ENCODE assay signal across 23 mouse cellular contexts in genomic region chr15:85553421-85553820, GRCm38 (mm10). TPM values are rescaled to one million over a fixed set of nuclear protein-coding genes. Genes with fewer than 3 reads are reported as not detected.
DNase-seq lines count a peak whose midpoint lies in the region; ATAC-seq and TF ChIP-seq lines count a peak whose summit lies in the region.
"Had no signal": no experiment of that assay in that cellular context is flagged by ENCODE, and none has a peak within 500 bp of the region (broad histone marks: within the 10 kb centered on the region; RNA-seq: fewer than 3 reads in every experiment).

No protein-coding gene starts in this region.

- WGBS in forebrain, embryonic 10.5 days = 90% methylated on average over 11 of the region's 11 CpGs
- 87% methylated on average over 11 of the region's 11 CpGs for WGBS in forebrain, embryonic 12.5 days
- 72% methylated on average over 11 of the region's 11 CpGs for WGBS in embryonic facial prominence, embryonic 15.5 days
- 59% methylated on average over 11 of the region's 11 CpGs for WGBS in stomach, postnatal 0 days

- no peak overlapping the region for H3K4me3 ChIP-seq in forebrain, embryonic 10.5 days
- no peak overlapping the region for H3K4me3 ChIP-seq in forebrain, embryonic 12.5 days (replicated peaks)
- H3K4me3 ChIP-seq in embryonic facial prominence, embryonic 15.5 days (replicated peaks) = no peak overlapping the region
- H3K4me3 ChIP-seq in stomach, postnatal 0 days (ENCODE audit: low read depth, low read length) = no peak overlapping the region
- H3K4me3 ChIP-seq: embryonic facial prominence, embryonic 12.5 days; forebrain, embryonic 13.5 days; forebrain, embryonic 15.5 days had no signal

- H3K27me3 ChIP-seq in forebrain, embryonic 10.5 days (ENCODE audit: poor library complexity, severe bottlenecking) = no peaks in the 10 kb centered on the region; the same call in none of the 2 replicates
- no peaks in the 10 kb centered on the region; the same call in 1 of the 2 replicates for H3K27me3 ChIP-seq in forebrain, embryonic 12.5 days
- no peaks in the 10 kb centered on the region for H3K27me3 ChIP-seq in embryonic facial prominence, embryonic 15.5 days
- H3K27me3 ChIP-seq in stomach, postnatal 0 days (ENCODE audit: control insufficient read depth, insufficient read depth, low read length) = no peaks in the 10 kb centered on the region
- H3K27me3 ChIP-seq: embryonic facial prominence, embryonic 12.5 days; forebrain, embryonic 13.5 days; forebrain, embryonic 15.5 days had no signal

- no peaks in the 10 kb centered on the region for H3K9me3 ChIP-seq in forebrain, embryonic 10.5 days
- H3K9me3 ChIP-seq in forebrain, embryonic 12.5 days = no peaks in the 10 kb centered on the region
- H3K9me3 ChIP-seq in embryonic facial prominence, embryonic 15.5 days (replicated peaks) = no peaks in the 10 kb centered on the region
- H3K9me3 ChIP-seq in stomach, postnatal 0 days (ENCODE audit: control insufficient read depth, low read length) = no peaks in the 10 kb centered on the region
- H3K9me3 ChIP-seq: embryonic facial prominence, embryonic 12.5 days; forebrain, embryonic 13.5 days; forebrain, embryonic 15.5 days had no signal

- no peak for TF ChIP-seq CTCF in stomach, postnatal 0 days (IDR thresholded peaks at IDR 0.05; ENCODE audit: low read depth)

- H3K27ac ChIP-seq in forebrain, embryonic 10.5 days = 0 out of 2 replicates have a peak overlapping the region, but pooled peaks have one; percentile 35
- H3K27ac ChIP-seq in forebrain, embryonic 12.5 days = no peak overlapping the region
- H3K27ac ChIP-seq in embryonic facial prominence, embryonic 15.5 days (replicated peaks) = 0 out of 2 replicates have a peak overlapping the region, but pooled peaks have one; percentile 30
- 0 out of 2 replicates have a peak overlapping the region, but pooled peaks have one; percentile 24 for H3K27ac ChIP-seq in stomach, postnatal 0 days (replicated peaks)
- H3K27ac ChIP-seq: embryonic facial prominence, embryonic 12.5 days; forebrain, embryonic 13.5 days; forebrain, embryonic 15.5 days had no signal

- no peak for ATAC-seq in forebrain, embryonic 12.5 days (ENCODE audit: low FRiP score)
- no peak for ATAC-seq in embryonic facial prominence, embryonic 15.5 days (ENCODE audit: insufficient number of reproducible peaks, low FRiP score, low TSS enrichment, low read depth)
- ATAC-seq in stomach, postnatal 0 days (ENCODE audit: low FRiP score, low TSS enrichment) = no peak
- ATAC-seq: forebrain, embryonic 13.5 days; forebrain, embryonic 15.5 days; forebrain, postnatal 0 days had no signal

- no peak for TF ChIP-seq EP300 in stomach, postnatal 0 days (optimal IDR thresholded peaks at IDR 0.05)

- peaks cover 41% of the 10 kb centered on the region for H3K4me1 ChIP-seq in forebrain, embryonic 10.5 days
- peaks cover 4% of the 10 kb centered on the region; the same call in 1 of the 2 replicates for H3K4me1 ChIP-seq in forebrain, embryonic 12.5 days
- peaks cover 16% of the 10 kb centered on the region; the same call in 1 of the 2 replicates for H3K4me1 ChIP-seq in embryonic facial prominence, embryonic 15.5 days
- no peaks in the 10 kb centered on the region for H3K4me1 ChIP-seq in stomach, postnatal 0 days (replicated peaks; ENCODE audit: control insufficient read depth, insufficient read depth)
- H3K4me1 ChIP-seq: forebrain, embryonic 13.5 days had no signal

- no peak overlapping the region for H3K4me2 ChIP-seq in forebrain, embryonic 12.5 days
- H3K4me2 ChIP-seq in embryonic facial prominence, embryonic 15.5 days (replicated peaks) = no peak overlapping the region
- no peak overlapping the region for H3K4me2 ChIP-seq in stomach, postnatal 0 days (replicated peaks; ENCODE audit: low read depth)
- H3K4me2 ChIP-seq: embryonic facial prominence, embryonic 12.5 days; forebrain, embryonic 13.5 days; forebrain, embryonic 15.5 days had no signal

- H3K36me3 ChIP-seq in forebrain, embryonic 10.5 days (replicated peaks) = peaks cover 92% of the 10 kb centered on the region
- peaks cover 21% of the 10 kb centered on the region for H3K36me3 ChIP-seq in forebrain, embryonic 12.5 days (replicated peaks)
- no peaks in the 10 kb centered on the region for H3K36me3 ChIP-seq in embryonic facial prominence, embryonic 15.5 days
- H3K36me3 ChIP-seq in stomach, postnatal 0 days (ENCODE audit: control insufficient read depth, insufficient read depth, low read length) = no peaks in the 10 kb centered on the region
- H3K36me3 ChIP-seq: embryonic facial prominence, embryonic 12.5 days; forebrain, embryonic 15.5 days had no signal

- DNase-seq in forebrain, embryonic 10.5 days (ENCODE audit: extremely low spot score, low spot score) = no peak
- DNase-seq in urinary bladder, postnatal 14 days (ENCODE audit: low spot score) = peak; percentile 51
- no peak for DNase-seq in urinary bladder, postnatal 4 days (ENCODE audit: low spot score in 2 of 2)
- no peak for DNase-seq in stomach, postnatal 0 days (ENCODE audit: low spot score)
- DNase-seq in thymus, postnatal 10 days (ENCODE audit: low spot score in 2 of 2) = no peak
- DNase-seq: adrenal gland, adult 2 months; adrenal gland, postnatal 10 days; adrenal gland, postnatal 25 days; cerebellum, adult 11 months; cerebellum, adult 18-20 months; cerebellum, adult 8-10 months; cerebellum, adult 9-11 months; cerebellum, postnatal 14 days; cerebellum, postnatal 36 days; embryo, embryonic 11 days; forebrain, postnatal 0 days had no signal

- no peak overlapping the region for H3K9ac ChIP-seq in forebrain, embryonic 12.5 days
- no peak overlapping the region for H3K9ac ChIP-seq in embryonic facial prominence, embryonic 15.5 days
- no peak overlapping the region for H3K9ac ChIP-seq in stomach, postnatal 0 days (ENCODE audit: low read length)
- H3K9ac ChIP-seq: embryonic facial prominence, embryonic 12.5 days; forebrain, embryonic 13.5 days; forebrain, embryonic 15.5 days; forebrain, postnatal 0 days had no signal

RNA-seq across cellular contexts. Expression of gene Wnt7b, which starts 28.9 kb away (rescaled TPM):
- 126 and 134 TPM in 2 replicates for polyA plus RNA-seq in forebrain, embryonic 10.5 days (2016; fragmentation: Nextera tagmentation; extraction: Ambion mirVana)
- polyA plus RNA-seq in forebrain, embryonic 12.5 days (2016; fragmentation: Nextera tagmentation; extraction: Ambion mirVana) = 111 and 130 TPM in 2 replicates
- polyA plus RNA-seq in embryonic facial prominence, embryonic 15.5 days (2015; fragmentation: Nextera tagmentation; extraction: Ambion mirVana) = 36.0 and 40.9 TPM in 2 replicates
- 20.6 and 24.4 TPM in 2 replicates for polyA plus RNA-seq in stomach, postnatal 0 days (2015; fragmentation: Nextera tagmentation; extraction: Ambion mirVana)

RNA-seq across cellular contexts. Expression of gene 7530416G11Rik, which starts 50.4 kb away (rescaled TPM):
- not detected in 2 replicates for polyA plus RNA-seq in forebrain, embryonic 10.5 days (2016; fragmentation: Nextera tagmentation; extraction: Ambion mirVana)
- polyA plus RNA-seq in forebrain, embryonic 12.5 days (2016; fragmentation: Nextera tagmentation; extraction: Ambion mirVana) = not detected in 2 replicates
- polyA plus RNA-seq in embryonic facial prominence, embryonic 15.5 days (2015; fragmentation: Nextera tagmentation; extraction: Ambion mirVana) = not detected in 2 replicates
- polyA plus RNA-seq in stomach, postnatal 0 days (2015; fragmentation: Nextera tagmentation; extraction: Ambion mirVana) = not detected in 2 replicates
- polyA plus RNA-seq: adrenal gland, adult 2 months; brain, embryonic 14.5 days; C2C12; embryonic facial prominence, embryonic 12.5 days; forebrain, embryonic 13.5 days; forebrain, postnatal 0 days had no signal
